Mouse (Mus musculus) lung, adult 2 months (tissue): ENCODE measurements around the gene Herc3. TPM values are rescaled to one million over a fixed set of nuclear protein-coding genes. Genes with fewer than 3 reads are reported as not detected.

Experiments used
- DNase-seq: peaks from one replicate; pipeline ENCODE4 v3.0.0; 2022
- H3K4me1 ChIP-seq: fragments of 200-500 bp; 2 replicates; pipeline ENCODE4 v1.6.1; 2011; ENCODE audit warnings: low read length; ENCODE audit not compliant: control insufficient read depth, insufficient read depth
- H3K4me3 ChIP-seq: fragments of 200-500 bp; replicated peaks from 2 replicates; pipeline ENCODE3; 2011; ENCODE audit warnings: low read depth, mild to moderate bottlenecking, control low read depth, low read length; ENCODE audit errors: extremely low read depth
- CTCF ChIP-seq: fragments of 200-500 bp; IDR thresholded peaks from 2 replicates; pipeline ENCODE4 v1.5.1; 2011; ENCODE audit warnings: mild to moderate bottlenecking, low read length, control low read depth; ENCODE audit not compliant: insufficient read depth
- POLR2A ChIP-seq: fragments of 200-500 bp; IDR thresholded peaks from 2 replicates; pipeline ENCODE4 v1.6.1; 2011; ENCODE audit warnings: low read depth, mild to moderate bottlenecking, control low read depth, low read length, borderline replicate concordance; ENCODE audit errors: extremely low read depth
- WGBS: fragments of 180-500 bp; shearing (Covaris S2); methylation state at CpG from one replicate; pipeline ENCODE4 v1.1.7; 2018; 5-methylcytosine and 5-hydroxymethylcytosine counted together
- polyA plus RNA-seq: library from polyadenylated mRNA; depleted of rRNA; stranded (reverse); fragments of >200 nt; gene quantifications from 2 replicates; pipeline ENCODE4 v1.2.3, GENCODE M21; 2012; rRNA removed

Herc3 gene
- polyA plus RNA-seq, 1 experiment: 9.8 TPM

GRCm38 (mm10) chr6:58951128-58951992 is 120.1 kb downstream of the Herc3 start:
- 27% methylated on average over 2 of the region's 2 CpGs for WGBS
- TF ChIP-seq CTCF: no peak
- TF ChIP-seq POLR2A: no peak
- H3K4me1 ChIP-seq: peaks cover 3% of the 10 kb centered on the region; the same call in 1 of the 2 replicates
- no peak overlapping the region for H3K4me3 ChIP-seq
- peak; percentile 20 for DNase-seq

GRCm38 (mm10) chr6:58960523-58960922 is 129.3 kb downstream of the Herc3 start:
- Histone ChIP-seq H3K4me3 (no peak overlapping the region), H3K4me1 (no peaks in the 10 kb centered on the region)
- TF ChIP-seq CTCF: no peak
- no peak for TF ChIP-seq POLR2A
- DNase-seq: no peak
- 75% methylated on average over 2 of the region's 2 CpGs for WGBS

- DNase-seq: no peak
- TF ChIP-seq POLR2A: no peak
- TF ChIP-seq CTCF: no peak
- H3K4me3 ChIP-seq: no peak overlapping the region
- 85% methylated on average over 5 of the region's 5 CpGs for WGBS
- no peaks in the 10 kb centered on the region for H3K4me1 ChIP-seq
Observed at GRCm38 (mm10) chr6:58962691-58963090, 131.4 kb downstream of the Herc3 start.

- H3K4me3 ChIP-seq: no peak overlapping the region
- H3K4me1 ChIP-seq: no peaks in the 10 kb centered on the region
- TF ChIP-seq CTCF: no peak
- 94% methylated on average over 2 of the region's 2 CpGs for WGBS
- DNase-seq: no peak
Observed at GRCm38 (mm10) chr6:58964091-58964490, 132.8 kb downstream of the Herc3 start.

GRCm38 (mm10) chr6:58964565-58964964 is 133.3 kb downstream of the Herc3 start:
- TF ChIP-seq POLR2A (no peak), CTCF (no peak)
- no peak overlapping the region for H3K4me3 ChIP-seq
- H3K4me1 ChIP-seq: no peaks in the 10 kb centered on the region
- no peak for DNase-seq

- H3K4me1 ChIP-seq: no peaks in the 10 kb centered on the region
Observed at GRCm38 (mm10) chr6:58965071-58965831, 134.0 kb downstream of the Herc3 start.

GRCm38 (mm10) chr6:58968272-58968671 is 137.0 kb downstream of the Herc3 start:
- no peak overlapping the region for H3K4me3 ChIP-seq
- H3K4me1 ChIP-seq: no peaks in the 10 kb centered on the region
- 69% methylated on average over 3 of the region's 3 CpGs for WGBS
- no peak for DNase-seq
- TF ChIP-seq CTCF (no peak), POLR2A (no peak)

More at GRCm38 (mm10) chr6:58965071-58965831, 134.0 kb downstream of the Herc3 start:
- WGBS: 37% methylated on average over 12 of the region's 12 CpGs
- TF ChIP-seq POLR2A (no peak), CTCF (no peak)
- no peak for DNase-seq
- H3K4me3 ChIP-seq: no peak overlapping the region

Other genes starting within 250 kb of the Herc3 start
- 6.5 and 10.9 TPM in 2 replicates for gene Abcg2, start 246.9 kb upstream of the Herc3 start, polyA plus RNA-seq
- 0.52 and 0.87 TPM in 2 replicates for gene Nap1l5, start 75.6 kb downstream of the Herc3 start, polyA plus RNA-seq
- 7.8 and 8.4 TPM in 2 replicates for gene Fam13a, start 193.1 kb downstream of the Herc3 start, polyA plus RNA-seq